Mouse (Mus musculus): ENCODE results near the gene Adgrl2.

DNA sequence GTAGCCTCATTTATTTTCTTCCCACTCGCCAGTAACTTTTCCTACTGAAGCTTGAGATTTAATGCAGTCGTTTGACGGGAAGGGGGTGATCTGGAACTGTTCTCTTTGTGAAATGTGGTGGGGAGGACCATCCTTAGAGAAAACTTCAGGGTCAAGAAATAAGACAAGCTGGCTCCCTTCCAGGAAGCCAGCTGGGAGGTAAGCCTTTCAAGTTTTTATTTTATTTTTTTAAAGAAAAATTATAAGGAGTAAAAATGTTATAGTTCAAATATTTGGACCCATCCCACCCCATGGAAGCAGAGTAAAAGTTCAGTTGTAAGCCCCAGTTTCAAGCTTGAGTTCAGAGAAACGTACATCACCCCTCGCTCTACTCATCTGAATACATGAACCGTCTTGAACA lies 177.2 kb downstream of the Adgrl2 start:
- TF ChIP-seq MAZ (IDR thresholded peaks at IDR 0.05; ENCODE audit: low read depth, low read length) (no peak), CTCF (conservative IDR thresholded peaks at IDR 0.05 in 1 of 2, IDR thresholded peaks at IDR 0.05 in 1 of 2; ENCODE audit: low read depth in 2 of 2, low read length in 2 of 2) (no peak), EP300 (IDR thresholded peaks at IDR 0.05; ENCODE audit: low read length) (no peak), TBP (conservative IDR thresholded peaks at IDR 0.05; ENCODE audit: low read depth, low read length) (no peak), JUND (conservative IDR thresholded peaks at IDR 0.05; ENCODE audit: low read depth, low read length) (no peak), ZC3H11A (IDR thresholded peaks at IDR 0.05; ENCODE audit: low read depth, low read length) (no peak), RAD21 (IDR thresholded peaks at IDR 0.05; ENCODE audit: low read depth, low read length) (no peak), MAX (IDR thresholded peaks at IDR 0.05; ENCODE audit: low read length) (no peak), SIN3A (IDR thresholded peaks at IDR 0.05; ENCODE audit: low read length) (no peak), POLR2A (IDR thresholded peaks at IDR 0.05; ENCODE audit: low read depth, low read length) (no peak)

Measured in CH12.LX (cell line).